Mouse (Mus musculus): ENCODE measurements around the gene Nav3. TPM values are rescaled to one million over a fixed set of nuclear protein-coding genes. Genes with fewer than 3 reads are reported as not detected.
"Not testable (repeated sequence)": the region's sequence is repeated elsewhere in the genome, so short reads cannot be mapped to it uniquely, and the experiment has no call there.

Nav3 gene
- total RNA-seq, 2 experiments from 2014 or later, result 1.8 to 2.8 TPM

- DNase-seq (ENCODE audit: low spot score in 2 of 2), result not testable (repeated sequence)
Observed at GRCm38 (mm10) chr10:110383506-110384229, 72.3 kb downstream of the Nav3 start.

GRCm38 (mm10) chr10:110380792-110381191 is 75.2 kb downstream of the Nav3 start:
- DNase-seq (ENCODE audit: low spot score in 2 of 2), result no peak

- no peak for DNase-seq (ENCODE audit: low spot score in 2 of 2)
Observed at GRCm38 (mm10) chr10:110372724-110373455, 83.1 kb downstream of the Nav3 start.

GRCm38 (mm10) chr10:110352148-110352547 is 103.9 kb downstream of the Nav3 start:
- DNase-seq (ENCODE audit: low spot score in 2 of 2), result no peak

GRCm38 (mm10) chr10:110330030-110330429 is 126.0 kb downstream of the Nav3 start:
- no peak for DNase-seq (ENCODE audit: low spot score in 2 of 2)

- no peak for DNase-seq (ENCODE audit: low spot score in 2 of 2)
Observed at GRCm38 (mm10) chr10:110329629-110330028, 126.4 kb downstream of the Nav3 start.

- DNase-seq (ENCODE audit: low spot score in 2 of 2), result no peak
Observed at GRCm38 (mm10) chr10:110322082-110322632, 133.8 kb downstream of the Nav3 start.

GRCm38 (mm10) chr10:110317275-110317674 is 138.7 kb downstream of the Nav3 start:
- no peak for DNase-seq (ENCODE audit: low spot score in 2 of 2)

- no peak for DNase-seq (ENCODE audit: low spot score in 2 of 2)
Observed at GRCm38 (mm10) chr10:110314525-110314924, 141.5 kb downstream of the Nav3 start.

- DNase-seq (ENCODE audit: low spot score in 2 of 2), result no peak
Observed at GRCm38 (mm10) chr10:110313959-110314358, 142.0 kb downstream of the Nav3 start.

- no peak for DNase-seq (ENCODE audit: low spot score in 2 of 2)
Observed at GRCm38 (mm10) chr10:110309511-110309910, 146.5 kb downstream of the Nav3 start.

- no peak for DNase-seq (ENCODE audit: low spot score in 2 of 2)
Observed at GRCm38 (mm10) chr10:110305609-110306008, 150.4 kb downstream of the Nav3 start.

- no peak for DNase-seq (ENCODE audit: low spot score in 2 of 2)
Observed at GRCm38 (mm10) chr10:110290016-110290623, 165.9 kb downstream of the Nav3 start.

- no peak for DNase-seq (ENCODE audit: low spot score in 2 of 2)
Observed at GRCm38 (mm10) chr10:110283879-110284278, 172.1 kb downstream of the Nav3 start.

GRCm38 (mm10) chr10:110272818-110273217 is 183.2 kb downstream of the Nav3 start:
- no peak for DNase-seq (ENCODE audit: low spot score in 2 of 2)

- DNase-seq (ENCODE audit: low spot score in 2 of 2), result no peak
Observed at GRCm38 (mm10) chr10:110270561-110270960, 185.4 kb downstream of the Nav3 start.

GRCm38 (mm10) chr10:110242128-110242561 is 213.9 kb downstream of the Nav3 start:
- no peak for DNase-seq (ENCODE audit: low spot score in 2 of 2)

- no peak for DNase-seq (ENCODE audit: low spot score in 2 of 2)
Observed at GRCm38 (mm10) chr10:110240667-110241066, 215.3 kb downstream of the Nav3 start.

- no peak for DNase-seq (ENCODE audit: low spot score in 2 of 2)
Observed at GRCm38 (mm10) chr10:110233307-110233930, 222.6 kb downstream of the Nav3 start.

- DNase-seq (ENCODE audit: low spot score in 2 of 2), result no peak
Observed at GRCm38 (mm10) chr10:110206411-110206810, 249.6 kb downstream of the Nav3 start.

- no peak for DNase-seq (ENCODE audit: low spot score in 2 of 2)
Observed at GRCm38 (mm10) chr10:110204121-110204697, 251.8 kb downstream of the Nav3 start.
